14 mouse cellular contexts compared by ENCODE assay signal in genomic region chr1:79454164-79454563, GRCm38 (mm10). TPM values are rescaled to one million over a fixed set of nuclear protein-coding genes. Genes with fewer than 3 reads are reported as not detected.
"Had no signal": no experiment of that assay in that cellular context is flagged by ENCODE, and none has a peak within 500 bp of the region (broad histone marks: within the 10 kb centered on the region; RNA-seq: fewer than 3 reads in every experiment).

No protein-coding gene starts in this region.

- H3K4me2 ChIP-seq: limb, embryonic 12.5 days; liver, embryonic 13.5 days; lung, embryonic 15.5 days; midbrain, embryonic 11.5 days had no signal

- H3K9ac ChIP-seq: limb, embryonic 12.5 days; liver, embryonic 13.5 days; liver, postnatal 0 days; lung, embryonic 15.5 days had no signal

- H3K27ac ChIP-seq: layer of hippocampus, adult 2 months; limb, embryonic 12.5 days; liver, embryonic 13.5 days; lung, embryonic 15.5 days; macrophage had no signal

- H3K9me3 ChIP-seq: limb, embryonic 12.5 days; liver, embryonic 13.5 days; lung, embryonic 15.5 days; megakaryocyte, embryonic 14.5 days had no signal

- ATAC-seq: liver, postnatal 0 days had no signal

- H3K4me3 ChIP-seq: layer of hippocampus, adult 2 months; limb, embryonic 12.5 days; liver, embryonic 13.5 days; lung, embryonic 15.5 days; megakaryocyte, embryonic 14.5 days had no signal

- H3K36me3 ChIP-seq: limb, embryonic 12.5 days; liver, embryonic 13.5 days; lung, embryonic 15.5 days had no signal

- DNase-seq: kidney, postnatal 10 days; kidney, postnatal 4 days; liver; liver, embryonic 13.5 days; liver, postnatal 0 days; lung, postnatal 14 days; right cerebral cortex, postnatal 25 days; thymus, postnatal 4 days had no signal

- H3K4me1 ChIP-seq: limb, embryonic 12.5 days; liver, embryonic 13.5 days; lung, embryonic 15.5 days; megakaryocyte, embryonic 14.5 days had no signal

- H3K27me3 ChIP-seq: liver, embryonic 13.5 days; lung, embryonic 15.5 days; megakaryocyte, embryonic 14.5 days had no signal

RNA-seq across cellular contexts. Expression of gene Scg2, which starts 14.2 kb away (rescaled TPM):
- polyA plus RNA-seq: macrophage had no signal
